In genomic region chr17:78373174-78373573, GRCm38 (mm10) we compare ENCODE assay signal across 22 mouse cellular contexts.
"Had no signal": no experiment of that assay in that cellular context is flagged by ENCODE, and none has a peak within 500 bp of the region (broad histone marks: within the 10 kb centered on the region; RNA-seq: fewer than 3 reads in every experiment).

No protein-coding gene starts in this region.

- H3K9ac ChIP-seq: limb, embryonic 12.5 days; limb, embryonic 15.5 days; liver, embryonic 12.5 days; liver, embryonic 15.5 days; midbrain, embryonic 13.5 days; neural tube, embryonic 13.5 days had no signal

- H3K4me2 ChIP-seq: limb, embryonic 12.5 days; limb, embryonic 15.5 days; liver, embryonic 12.5 days; liver, embryonic 15.5 days; midbrain, embryonic 13.5 days; neural tube, embryonic 13.5 days had no signal

- H3K4me3 ChIP-seq: layer of hippocampus, adult 2 months; limb, embryonic 12.5 days; limb, embryonic 15.5 days; liver, embryonic 12.5 days; liver, embryonic 15.5 days; midbrain, embryonic 13.5 days; myocyte; neural tube, embryonic 13.5 days had no signal

- H3K27me3 ChIP-seq: limb, embryonic 12.5 days; limb, embryonic 15.5 days; liver, embryonic 12.5 days; liver, embryonic 15.5 days; midbrain, embryonic 13.5 days; neural tube, embryonic 13.5 days had no signal

- H3K4me1 ChIP-seq: limb, embryonic 12.5 days; limb, embryonic 15.5 days; liver, embryonic 12.5 days; liver, embryonic 15.5 days; midbrain, embryonic 13.5 days; neural tube, embryonic 13.5 days had no signal

- H3K9me3 ChIP-seq: limb, embryonic 12.5 days; limb, embryonic 15.5 days; liver, embryonic 12.5 days; liver, embryonic 15.5 days; midbrain, embryonic 13.5 days; neural tube, embryonic 13.5 days had no signal

- DNase-seq: kidney, adult 18-20 months; kidney, postnatal 25 days; layer of hippocampus, adult 9-11 months; left cerebral cortex, postnatal 4 days; lung, adult 2 months; lung, postnatal 14 days; lung, postnatal 4 days; retina, postnatal 1 day; right cerebral cortex, postnatal 25 days; spleen, adult 18-20 months; thymus, adult 18-20 months; thymus, postnatal 4 days had no signal

- ATAC-seq: liver, embryonic 12.5 days; midbrain, embryonic 13.5 days; midbrain, embryonic 16.5 days had no signal

- H3K27ac ChIP-seq: kidney, postnatal 0 days; layer of hippocampus, adult 2 months; limb, embryonic 12.5 days; limb, embryonic 15.5 days; liver, embryonic 12.5 days; liver, embryonic 15.5 days; midbrain, embryonic 13.5 days; neural tube, embryonic 13.5 days had no signal
